Comparison of ENCODE assay signal across 16 mouse cellular contexts in genomic region chr8:111444245-111444644, GRCm38 (mm10). TPM values are rescaled to one million over a fixed set of nuclear protein-coding genes. Genes with fewer than 3 reads are reported as not detected.
"Had no signal": no experiment of that assay in that cellular context is flagged by ENCODE, and none has a peak within 500 bp of the region (broad histone marks: within the 10 kb centered on the region; RNA-seq: fewer than 3 reads in every experiment).

No protein-coding gene starts in this region.

- H3K9me3 ChIP-seq: liver, embryonic 13.5 days; lung, embryonic 15.5 days; megakaryocyte, embryonic 14.5 days; midbrain, embryonic 15.5 days; neural tube, embryonic 13.5 days; stomach, embryonic 15.5 days had no signal

- DNase-seq: liver, embryonic 13.5 days; liver, postnatal 0 days; lung, postnatal 14 days; retina, postnatal 1 day; right cerebral cortex, postnatal 14 days; thymus, postnatal 36 days had no signal

- H3K4me1 ChIP-seq: lung, embryonic 15.5 days; midbrain, embryonic 15.5 days; neural tube, embryonic 13.5 days had no signal

- H3K4me2 ChIP-seq: liver, embryonic 13.5 days; lung, embryonic 15.5 days; midbrain, embryonic 11.5 days; midbrain, embryonic 15.5 days; neural tube, embryonic 13.5 days; stomach, embryonic 15.5 days had no signal

- H3K36me3 ChIP-seq: liver, embryonic 13.5 days; lung, embryonic 15.5 days; stomach, embryonic 15.5 days had no signal

- H3K9ac ChIP-seq: liver, embryonic 13.5 days; liver, postnatal 0 days; lung, embryonic 15.5 days; midbrain, embryonic 15.5 days; neural tube, embryonic 13.5 days; stomach, embryonic 15.5 days had no signal

- H3K27me3 ChIP-seq: lung, embryonic 15.5 days; midbrain, embryonic 15.5 days; neural tube, embryonic 13.5 days; stomach, embryonic 15.5 days had no signal

- ATAC-seq: hindbrain, embryonic 16.5 days; liver, postnatal 0 days; midbrain, embryonic 15.5 days had no signal

- H3K27ac ChIP-seq: layer of hippocampus, adult 2 months; liver, embryonic 13.5 days; lung, embryonic 15.5 days; macrophage; midbrain, embryonic 15.5 days; neural tube, embryonic 13.5 days; stomach, embryonic 15.5 days had no signal

- H3K4me3 ChIP-seq: layer of hippocampus, adult 2 months; liver, embryonic 13.5 days; lung, embryonic 15.5 days; megakaryocyte, embryonic 14.5 days; midbrain, embryonic 15.5 days; neural tube, embryonic 13.5 days; stomach, embryonic 15.5 days had no signal

RNA-seq across cellular contexts. Expression of gene Fa2h, which starts 50.6 kb away (rescaled TPM):
- polyA plus RNA-seq: limb, embryonic 14.5 days; liver, embryonic 13.5 days; macrophage; midbrain, embryonic 11.5 days had no signal
